Mouse (Mus musculus): ENCODE data around the gene Dcst1. TPM values are rescaled to one million over a fixed set of nuclear protein-coding genes. Genes with fewer than 3 reads are reported as not detected.

The Dcst1 gene
- total and polyA plus RNA-seq, 2 experiments from 2014 or later: 1.3 TPM; not detected in 1

GRCm38 (mm10) chr3:89378394-89379067 lies 13.5 kb upstream of the Dcst1 start:
- Histone ChIP-seq H3K4me1 (ENCODE audit: insufficient read depth) (peaks cover 4% of the 10 kb centered on the region), H3K4me3 (ENCODE audit: low read depth, low read length) (peak overlapping the region; percentile 54), H3K9ac (peak overlapping the region; percentile 72), H3K27me3 (ENCODE audit: insufficient read depth, low read length) (no peaks in the 10 kb centered on the region), H3K36me3 (ENCODE audit: insufficient read depth) (no peaks in the 10 kb centered on the region), H3K27ac (ENCODE audit: low read depth, low read length) (peak overlapping the region; percentile 50), H3K4me2 (ENCODE audit: low read depth) (peak overlapping the region; percentile 88), H3K9me3 (ENCODE audit: low read length) (no peaks in the 10 kb centered on the region)
- peak; percentile 95 for ATAC-seq
- 3% methylated on average over 29 of the region's 29 CpGs for WGBS
- TF ChIP-seq CTCF (IDR thresholded peaks at IDR 0.05; ENCODE audit: low read depth): peak; percentile 93
- peak; percentile 84 for DNase-seq

GRCm38 (mm10) chr3:89377831-89378230 lies 12.8 kb upstream of the Dcst1 start:
- 71% methylated on average over 4 of the region's 4 CpGs for WGBS
- H3K4me2 ChIP-seq (ENCODE audit: low read depth): peak overlapping the region; percentile 88
- no peaks in the 10 kb centered on the region for H3K36me3 ChIP-seq (ENCODE audit: insufficient read depth)
- 0 out of 2 replicates have a peak overlapping the region, but pooled peaks have one; percentile 54 for H3K4me3 ChIP-seq (ENCODE audit: low read depth, low read length)
- no peaks in the 10 kb centered on the region; the same call in 1 of the 2 replicates for H3K27me3 ChIP-seq (ENCODE audit: insufficient read depth, low read length)
- no peak for TF ChIP-seq CTCF (IDR thresholded peaks at IDR 0.05; ENCODE audit: low read depth)
- ATAC-seq: no peak
- no peak overlapping the region for H3K9ac ChIP-seq
- no peak for DNase-seq
- no peak overlapping the region for H3K27ac ChIP-seq (ENCODE audit: low read depth, low read length)
- no peaks in the 10 kb centered on the region for H3K9me3 ChIP-seq (ENCODE audit: low read length)
- H3K4me1 ChIP-seq (ENCODE audit: insufficient read depth): peaks cover 4% of the 10 kb centered on the region

GRCm38 (mm10) chr3:89373581-89374231 lies 8.7 kb upstream of the Dcst1 start:
- Histone ChIP-seq H3K27me3 (ENCODE audit: insufficient read depth, low read length) (no peaks in the 10 kb centered on the region; the same call in 1 of the 2 replicates), H3K9me3 (ENCODE audit: low read length) (no peaks in the 10 kb centered on the region), H3K4me2 (ENCODE audit: low read depth) (no peak overlapping the region), H3K36me3 (ENCODE audit: insufficient read depth) (no peaks in the 10 kb centered on the region), H3K27ac (ENCODE audit: low read depth, low read length) (no peak overlapping the region), H3K4me1 (ENCODE audit: insufficient read depth) (peaks cover 4% of the 10 kb centered on the region; the same call in 1 of the 2 replicates), H3K4me3 (ENCODE audit: low read depth, low read length) (no peak overlapping the region), H3K9ac (no peak overlapping the region)
- ATAC-seq (no peak), DNase-seq (no peak)
- 49% methylated on average over 5 of the region's 5 CpGs for WGBS
- TF ChIP-seq CTCF (IDR thresholded peaks at IDR 0.05; ENCODE audit: low read depth): no peak

GRCm38 (mm10) chr3:89367338-89367737 lies 2.3 kb upstream of the Dcst1 start:
- no peak for DNase-seq
- Histone ChIP-seq H3K36me3 (ENCODE audit: insufficient read depth) (no peaks in the 10 kb centered on the region), H3K27me3 (ENCODE audit: insufficient read depth, low read length) (no peaks in the 10 kb centered on the region), H3K4me3 (ENCODE audit: low read depth, low read length) (no peak overlapping the region), H3K9ac (no peak overlapping the region), H3K27ac (ENCODE audit: low read depth, low read length) (no peak overlapping the region), H3K9me3 (ENCODE audit: low read length) (no peaks in the 10 kb centered on the region), H3K4me1 (ENCODE audit: insufficient read depth) (no peaks in the 10 kb centered on the region), H3K4me2 (ENCODE audit: low read depth) (no peak overlapping the region)
- ATAC-seq: no peak
- 81% methylated on average over 11 of the region's 11 CpGs for whole genome bisulfite sequencing
- no peak for TF ChIP-seq CTCF (IDR thresholded peaks at IDR 0.05; ENCODE audit: low read depth)

- no peaks in the 10 kb centered on the region for H3K9me3 ChIP-seq (ENCODE audit: low read length)
- no peak overlapping the region for H3K4me2 ChIP-seq (ENCODE audit: low read depth)
- DNase-seq (no peak), ATAC-seq (no peak)
- no peaks in the 10 kb centered on the region for H3K4me1 ChIP-seq (ENCODE audit: insufficient read depth)
- no peaks in the 10 kb centered on the region for H3K36me3 ChIP-seq (ENCODE audit: insufficient read depth)
- 77% methylated on average over 20 of the region's 20 CpGs for WGBS
- no peak for TF ChIP-seq CTCF (IDR thresholded peaks at IDR 0.05; ENCODE audit: low read depth)
- H3K27me3 ChIP-seq (ENCODE audit: insufficient read depth, low read length): no peaks in the 10 kb centered on the region
- H3K27ac ChIP-seq (ENCODE audit: low read depth, low read length): no peak overlapping the region
- H3K4me3 ChIP-seq (ENCODE audit: low read depth, low read length): no peak overlapping the region
- H3K9ac ChIP-seq: no peak overlapping the region
Observed at GRCm38 (mm10) chr3:89365486-89366414, 697 bp upstream of the Dcst1 start.

- 49% methylated on average over 8 of the region's 8 CpGs for WGBS
- Histone ChIP-seq H3K36me3 (ENCODE audit: insufficient read depth) (no peaks in the 10 kb centered on the region), H3K27me3 (ENCODE audit: insufficient read depth, low read length) (no peaks in the 10 kb centered on the region), H3K4me3 (ENCODE audit: low read depth, low read length) (no peak overlapping the region), H3K9me3 (ENCODE audit: low read length) (no peaks in the 10 kb centered on the region), H3K27ac (ENCODE audit: low read depth, low read length) (no peak overlapping the region), H3K4me1 (ENCODE audit: insufficient read depth) (no peaks in the 10 kb centered on the region), H3K9ac (no peak overlapping the region), H3K4me2 (ENCODE audit: low read depth) (no peak overlapping the region)
- no peak for TF ChIP-seq CTCF (IDR thresholded peaks at IDR 0.05; ENCODE audit: low read depth)
- DNase-seq (no peak), ATAC-seq (no peak)
Observed at GRCm38 (mm10) chr3:89364631-89365030, 422 bp downstream of the Dcst1 start.

Measured in forebrain, postnatal 0 days (tissue).